Mouse (Mus musculus): Measurements from ENCODE around the gene Tgif2lx2. TPM values are rescaled to one million over a fixed set of nuclear protein-coding genes. Genes with fewer than 3 reads are reported as not detected.
"Not testable (repeated sequence)": the region's sequence is repeated elsewhere in the genome, so short reads cannot be mapped to it uniquely, and the experiment has no call there.

Tgif2lx2 gene
- polyA plus RNA-seq (2014; fragmentation: Nextera tagmentation; extraction: Ambion mirVana): not detected in 2 replicates

DNA sequence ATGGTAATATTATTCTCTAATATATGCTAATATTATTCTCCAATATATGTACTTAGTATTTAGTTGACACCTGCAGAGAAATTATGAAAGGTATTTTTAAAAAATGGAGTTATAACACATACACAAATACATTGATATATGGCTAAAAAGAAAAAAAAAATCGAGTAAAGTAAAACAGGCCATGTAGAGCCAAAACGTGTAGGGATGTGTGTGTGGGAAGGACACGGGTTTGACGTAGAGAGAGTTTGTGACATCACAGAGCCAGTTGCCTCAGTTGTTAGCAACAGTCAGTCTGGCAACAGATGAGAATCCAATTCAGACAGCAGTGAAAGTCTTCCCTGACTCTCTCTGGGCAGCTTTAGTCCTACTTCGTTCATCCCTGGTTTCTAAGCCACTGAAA, at the start of gene Tgif2lx2:
Tgif2lx2 (plus strand) TSS at position 301 of the 400 bp plus-strand sequence.
- WGBS: no CpG with 5 or more reads among the region's 5 CpGs
- H3K4me3 ChIP-seq (ENCODE audit: low read depth, low read length); H3K27ac ChIP-seq (replicated peaks; ENCODE audit: low read depth, low read length); ATAC-seq (replicated peaks; ENCODE audit: insufficient number of reproducible peaks, low FRiP score, low TSS enrichment, low read depth); H3K4me1 ChIP-seq (ENCODE audit: control insufficient read depth, insufficient read depth, low read length); H3K9ac ChIP-seq (replicated peaks; ENCODE audit: low read length); DNase-seq (ENCODE audit: low spot score); H3K27me3 ChIP-seq (ENCODE audit: control insufficient read depth, insufficient read depth, low read length); H3K36me3 ChIP-seq (replicated peaks; ENCODE audit: control insufficient read depth, insufficient read depth, low read depth, low read length); H3K9me3 ChIP-seq (replicated peaks; ENCODE audit: control insufficient read depth, low read length); H3K4me2 ChIP-seq (ENCODE audit: low read depth, low read length): not testable (repeated sequence)

Other genes with a start within 250 kb of the Tgif2lx2 start
- not detected in 2 replicates for gene Tgif2lx1, start 53.5 kb downstream of the Tgif2lx2 start, polyA plus RNA-seq (2014; fragmentation: Nextera tagmentation; extraction: Ambion mirVana)